Mouse (Mus musculus) midbrain, embryonic 12.5 days (tissue): ENCODE measurements at regions not wholly inside any gene's neighbourhood (a gene's known extent, or its start where the extent isn't known, plus 50 kb on each side); places are given as distances from the start of the nearest gene placed in this dataset.

ENCODE experiments used
- ATAC-seq: fragments of 200-750 bp; cut with Nextera tagmentation; 2 replicates; pipeline ENCODE4 v1.8.0; 2017; ENCODE audit warnings: low read depth, moderate TSS enrichment, moderate library complexity; ENCODE audit not compliant: low FRiP score
- H3K27ac ChIP-seq: fragments of 300-500 bp; sonication (generic); replicated peaks from 2 replicates; pipeline ENCODE4 v1.5.1; 2016; ENCODE audit warnings: mild to moderate bottlenecking
- H3K27me3 ChIP-seq: fragments of 300-500 bp; sonication (generic); 2 replicates; pipeline ENCODE4 v1.6.1; 2016; ENCODE audit warnings: mild to moderate bottlenecking
- H3K36me3 ChIP-seq: fragments of 300-500 bp; sonication (generic); 2 replicates; pipeline ENCODE4 v1.6.1; 2016
- H3K4me1 ChIP-seq: fragments of 300-500 bp; sonication (generic); 2 replicates; pipeline ENCODE4 v1.6.1; 2016
- H3K4me2 ChIP-seq: fragments of 300-500 bp; sonication (generic); replicated peaks from 2 replicates; pipeline ENCODE4 v1.6.1; 2016; ENCODE audit warnings: mild to moderate bottlenecking, moderate library complexity
- H3K4me3 ChIP-seq: fragments of 300-500 bp; sonication (generic); 2 replicates; pipeline ENCODE4 v1.5.1; 2016; ENCODE audit warnings: mild to moderate bottlenecking
- H3K9ac ChIP-seq: fragments of 300-500 bp; sonication (generic); replicated peaks from 2 replicates; pipeline ENCODE4 v1.6.1; 2016; ENCODE audit warnings: mild to moderate bottlenecking, moderate library complexity
- H3K9me3 ChIP-seq: fragments of 300-500 bp; sonication (generic); 2 replicates; pipeline ENCODE4 v1.6.1; 2016; ENCODE audit warnings: mild to moderate bottlenecking
- WGBS: fragments of 180-500 bp; shearing (Covaris S2); methylation state at CpG from one replicate; pipeline ENCODE4 v1.1.7; 2016; 5-methylcytosine and 5-hydroxymethylcytosine counted together

- WGBS: 84% methylated on average over 4 of the region's 4 CpGs
- Histone ChIP-seq H3K9me3 (no peaks in the 10 kb centered on the region), H3K4me1 (no peaks in the 10 kb centered on the region), H3K4me3 (no peak overlapping the region), H3K27ac (no peak overlapping the region), H3K4me2 (no peak overlapping the region), H3K9ac (no peak overlapping the region), H3K36me3 (no peaks in the 10 kb centered on the region), H3K27me3 (no peaks in the 10 kb centered on the region)
- ATAC-seq: no peak
Observed at GRCm38 (mm10) chr16:55738741-55739140, 100.0 kb downstream of the Nfkbiz start.

- no peak for ATAC-seq
- Histone ChIP-seq H3K4me1 (no peaks in the 10 kb centered on the region), H3K36me3 (no peaks in the 10 kb centered on the region), H3K27ac (no peak overlapping the region), H3K9ac (no peak overlapping the region), H3K27me3 (no peaks in the 10 kb centered on the region), H3K4me3 (no peak overlapping the region), H3K4me2 (no peak overlapping the region), H3K9me3 (no peaks in the 10 kb centered on the region)
- WGBS: 97% methylated on average over 7 of the region's 7 CpGs
Observed at GRCm38 (mm10) chr16:55735476-55735968, 103.2 kb downstream of the Nfkbiz start.

- Histone ChIP-seq H3K9me3 (no peaks in the 10 kb centered on the region), H3K9ac (no peak overlapping the region), H3K4me3 (no peak overlapping the region), H3K27ac (no peak overlapping the region), H3K4me2 (no peak overlapping the region), H3K36me3 (no peaks in the 10 kb centered on the region), H3K27me3 (no peaks in the 10 kb centered on the region), H3K4me1 (no peaks in the 10 kb centered on the region)
- 0 out of 2 replicates have a peak, but pooled peaks have one; percentile 19 for ATAC-seq
- 82% methylated on average over 11 of the region's 11 CpGs for WGBS
Observed at GRCm38 (mm10) chr16:55734301-55734700, 104.4 kb downstream of the Nfkbiz start.

- no peaks in the 10 kb centered on the region for H3K9me3 ChIP-seq
- no peaks in the 10 kb centered on the region for H3K27me3 ChIP-seq
- H3K4me3 ChIP-seq: no peak overlapping the region
- no peak for ATAC-seq
- H3K27ac ChIP-seq: no peak overlapping the region
- H3K4me2 ChIP-seq: no peak overlapping the region
- no peaks in the 10 kb centered on the region for H3K36me3 ChIP-seq
- H3K4me1 ChIP-seq: no peaks in the 10 kb centered on the region
- H3K9ac ChIP-seq: no peak overlapping the region
- WGBS: 74% methylated on average over 4 of the region's 4 CpGs
Observed at GRCm38 (mm10) chr16:55733751-55734150, 104.9 kb downstream of the Nfkbiz start.

- Histone ChIP-seq H3K27ac (no peak overlapping the region), H3K9ac (no peak overlapping the region), H3K4me1 (no peaks in the 10 kb centered on the region), H3K4me3 (no peak overlapping the region), H3K27me3 (no peaks in the 10 kb centered on the region), H3K36me3 (no peaks in the 10 kb centered on the region), H3K9me3 (no peaks in the 10 kb centered on the region), H3K4me2 (no peak overlapping the region)
- WGBS: 88% methylated on average over 8 of the region's 8 CpGs
- no peak for ATAC-seq
Observed at GRCm38 (mm10) chr16:55731003-55731402, 107.7 kb downstream of the Nfkbiz start.

GRCm38 (mm10) chr16:55726538-55726937, 112.2 kb downstream of the Nfkbiz start:
- H3K4me1 ChIP-seq: no peaks in the 10 kb centered on the region
- no peak overlapping the region for H3K4me2 ChIP-seq
- WGBS: 71% methylated on average over 3 of the region's 3 CpGs
- no peaks in the 10 kb centered on the region for H3K9me3 ChIP-seq
- H3K36me3 ChIP-seq: no peaks in the 10 kb centered on the region
- ATAC-seq: no peak
- no peak overlapping the region for H3K9ac ChIP-seq
- no peak overlapping the region for H3K4me3 ChIP-seq
- no peak overlapping the region for H3K27ac ChIP-seq
- H3K27me3 ChIP-seq: no peaks in the 10 kb centered on the region

- WGBS: 59% methylated on average over 3 of the region's 3 CpGs
- H3K27me3 ChIP-seq: no peaks in the 10 kb centered on the region
- H3K4me1 ChIP-seq: no peaks in the 10 kb centered on the region
- H3K9ac ChIP-seq: no peak overlapping the region
- H3K9me3 ChIP-seq: no peaks in the 10 kb centered on the region
- ATAC-seq: no peak
- H3K4me3 ChIP-seq: no peak overlapping the region
- H3K36me3 ChIP-seq: no peaks in the 10 kb centered on the region
- no peak overlapping the region for H3K27ac ChIP-seq
- no peak overlapping the region for H3K4me2 ChIP-seq
Observed at GRCm38 (mm10) chr16:55720430-55720829, 118.3 kb downstream of the Nfkbiz start.

GRCm38 (mm10) chr16:55710017-55710416, 128.7 kb downstream of the Nfkbiz start:
- 82% methylated on average over 3 of the region's 3 CpGs for WGBS

GRCm38 (mm10) chr16:55706502-55706901, 132.2 kb downstream of the Nfkbiz start:
- no peak overlapping the region for H3K4me2 ChIP-seq
- H3K27ac ChIP-seq: no peak overlapping the region
- no peaks in the 10 kb centered on the region for H3K27me3 ChIP-seq
- no peak overlapping the region for H3K4me3 ChIP-seq
- no peaks in the 10 kb centered on the region for H3K36me3 ChIP-seq
- no peak overlapping the region for H3K9ac ChIP-seq
- H3K4me1 ChIP-seq: no peaks in the 10 kb centered on the region
- 0 out of 2 replicates have a peak, but pooled peaks cover 2% of the 10 kb centered on the region for H3K9me3 ChIP-seq
- no peak for ATAC-seq

More at GRCm38 (mm10) chr16:55710017-55710416, 128.7 kb downstream of the Nfkbiz start:
- no peaks in the 10 kb centered on the region for H3K9me3 ChIP-seq
- no peaks in the 10 kb centered on the region for H3K27me3 ChIP-seq
- H3K4me1 ChIP-seq: no peaks in the 10 kb centered on the region
- no peak overlapping the region for H3K4me2 ChIP-seq
- H3K27ac ChIP-seq: no peak overlapping the region
- no peak overlapping the region for H3K9ac ChIP-seq
- ATAC-seq: no peak
- H3K4me3 ChIP-seq: no peak overlapping the region
- H3K36me3 ChIP-seq: no peaks in the 10 kb centered on the region

GRCm38 (mm10) chr16:55698489-55698892, 140.2 kb downstream of the Nfkbiz start:
- H3K4me2 ChIP-seq: no peak overlapping the region
- no peaks in the 10 kb centered on the region for H3K4me1 ChIP-seq
- H3K36me3 ChIP-seq: no peaks in the 10 kb centered on the region
- no peak overlapping the region for H3K4me3 ChIP-seq
- no peak overlapping the region for H3K27ac ChIP-seq
- no peak overlapping the region for H3K9ac ChIP-seq
- 83% methylated on average over 3 of the region's 3 CpGs for WGBS
- no peak for ATAC-seq
- 0 out of 2 replicates have a peak, but pooled peaks cover under 1% of the 10 kb centered on the region for H3K9me3 ChIP-seq
- H3K27me3 ChIP-seq: no peaks in the 10 kb centered on the region

- no peak overlapping the region for H3K4me2 ChIP-seq
- H3K9ac ChIP-seq: no peak overlapping the region
- H3K36me3 ChIP-seq: no peaks in the 10 kb centered on the region
- no peak overlapping the region for H3K4me3 ChIP-seq
- 97% methylated on average over 2 of the region's 2 CpGs for WGBS
- ATAC-seq: no peak
- no peak overlapping the region for H3K27ac ChIP-seq
- no peaks in the 10 kb centered on the region for H3K9me3 ChIP-seq
- no peaks in the 10 kb centered on the region for H3K4me1 ChIP-seq
- no peaks in the 10 kb centered on the region for H3K27me3 ChIP-seq
Observed at GRCm38 (mm10) chr16:55691069-55691468, 147.6 kb downstream of the Nfkbiz start.

GRCm38 (mm10) chr16:55663946-55664345, 174.8 kb downstream of the Nfkbiz start:
- Histone ChIP-seq H3K36me3 (no peaks in the 10 kb centered on the region), H3K27me3 (no peaks in the 10 kb centered on the region), H3K4me1 (no peaks in the 10 kb centered on the region), H3K27ac (no peak overlapping the region), H3K9ac (no peak overlapping the region), H3K9me3 (no peaks in the 10 kb centered on the region), H3K4me3 (no peak overlapping the region), H3K4me2 (no peak overlapping the region)
- WGBS: 91% methylated on average over 1 of the region's 1 CpGs
- ATAC-seq: no peak
